Mouse (Mus musculus) C2C12 (cell line): ENCODE measurements around the gene Prkar1a. TPM values are rescaled to one million over a fixed set of nuclear protein-coding genes. Genes with fewer than 3 reads are reported as not detected.

Experiments
- H3K27me3 ChIP-seq: one replicate; pipeline ENCODE4 v1.6.1; 2011; ENCODE audit not compliant: control insufficient read depth, insufficient read depth, insufficient read length
- H3K36me3 ChIP-seq: one replicate; pipeline ENCODE4 v1.6.1; 2011; ENCODE audit not compliant: control insufficient read depth, insufficient read depth
- H3K4me3 ChIP-seq: one replicate; pipeline ENCODE4 v1.5.1; 2011; ENCODE audit warnings: mild to moderate bottlenecking, control low read depth; ENCODE audit not compliant: poor library complexity, insufficient read depth, severe bottlenecking
- H3K79me2 ChIP-seq: one replicate; pipeline ENCODE4 v1.6.1; 2011; ENCODE audit not compliant: control insufficient read depth, insufficient read depth
- H3K79me3 ChIP-seq: one replicate; pipeline ENCODE4 v1.6.1; 2011; ENCODE audit warnings: low read depth, control low read depth
- H3ac ChIP-seq: one replicate; pipeline ENCODE3; 2011; ENCODE audit warnings: low read depth; ENCODE audit not compliant: control insufficient read depth, insufficient read length
- CEBPB ChIP-seq: IDR thresholded peaks from one replicate; pipeline ENCODE4 v1.6.1; 2011; ENCODE audit warnings: low read depth, mild to moderate bottlenecking, control low read depth, moderate library complexity
- CTCF ChIP-seq: IDR thresholded peaks from one replicate; pipeline ENCODE4 v1.5.1; 2011; ENCODE audit not compliant: control insufficient read depth, insufficient read depth, insufficient read length
- FOSL1 ChIP-seq: IDR thresholded peaks from one replicate; pipeline ENCODE4 v1.8.0; 2011; ENCODE audit warnings: mild to moderate bottlenecking, low read length; ENCODE audit not compliant: poor library complexity, insufficient read depth, severe bottlenecking
- MAX ChIP-seq: IDR thresholded peaks from one replicate; pipeline ENCODE4 v1.6.1; 2011; ENCODE audit warnings: mild to moderate bottlenecking, control low read depth
- MYOD1 ChIP-seq: IDR thresholded peaks from one replicate; pipeline ENCODE4 v1.6.1; 2011; ENCODE audit warnings: low read depth; ENCODE audit not compliant: control insufficient read depth, insufficient read length
- MYOG ChIP-seq: IDR thresholded peaks from one replicate; pipeline ENCODE4 v1.6.1; 2011; ENCODE audit not compliant: control insufficient read depth, insufficient read length; ENCODE audit errors: extremely low read depth
- USF1 ChIP-seq: IDR thresholded peaks from one replicate; pipeline ENCODE4 v1.6.1; 2011; ENCODE audit warnings: low read depth, mild to moderate bottlenecking, control low read depth, moderate library complexity
- polyA plus RNA-seq: library from polyadenylated mRNA; unstranded; fragments of >200 nt; fragmentation: generic; extraction: Trizol; gene quantifications from one replicate; pipeline ENCODE4 v1.2.1, GENCODE M21; 2012; ENCODE audit warnings: missing spikeins

Prkar1a gene
- polyA plus RNA-seq, 1 experiment, result 237 TPM

DNA sequence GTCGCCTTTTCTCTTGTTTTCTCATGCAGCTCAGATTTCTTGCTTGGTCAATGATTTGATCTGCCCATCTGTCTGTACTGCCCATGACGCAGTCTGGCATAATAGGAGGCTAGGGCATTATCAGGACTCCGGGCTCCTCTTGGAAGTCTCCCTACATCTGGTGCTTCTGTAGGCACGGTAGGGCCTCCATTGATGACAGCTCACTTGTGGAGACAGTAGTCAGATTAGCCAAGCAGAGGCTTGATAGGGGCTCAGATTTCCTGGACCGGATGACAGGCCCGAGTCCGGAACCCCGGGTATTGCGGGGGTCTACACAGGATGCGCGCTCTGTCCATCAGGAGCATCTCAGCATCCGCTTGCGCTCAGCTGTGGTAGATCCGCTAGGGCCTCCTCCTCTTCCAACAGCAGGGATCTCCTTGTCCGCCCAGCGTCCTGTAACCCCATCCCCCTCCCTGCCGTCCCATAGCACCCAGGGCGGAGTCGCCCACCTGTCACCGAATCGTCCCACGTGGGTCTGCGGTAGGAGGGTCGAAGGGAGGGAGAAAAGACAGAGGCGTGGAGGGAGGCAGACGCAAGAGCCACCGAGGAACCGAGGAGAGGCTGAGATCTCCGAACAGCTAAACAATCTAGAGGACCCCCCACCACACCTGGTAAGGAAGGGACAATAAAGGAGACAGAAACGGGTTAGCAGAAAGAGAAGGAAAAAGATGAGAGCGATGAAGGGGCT lies 933 bp downstream of the Prkar1a start:
- Histone ChIP-seq H3K4me3 (peak overlapping the region; percentile 92), H3K79me3 (peaks cover 38% of the 10 kb centered on the region)
- TF ChIP-seq CEBPB, result no peak
- peak; percentile 78 for TF ChIP-seq USF1
- TF ChIP-seq MAX, result peak; percentile 86
- no peak for TF ChIP-seq CTCF
- peak; percentile 87 for TF ChIP-seq MYOD1
- no peak for TF ChIP-seq MYOG
- TF ChIP-seq FOSL1, result no peak

DNA sequence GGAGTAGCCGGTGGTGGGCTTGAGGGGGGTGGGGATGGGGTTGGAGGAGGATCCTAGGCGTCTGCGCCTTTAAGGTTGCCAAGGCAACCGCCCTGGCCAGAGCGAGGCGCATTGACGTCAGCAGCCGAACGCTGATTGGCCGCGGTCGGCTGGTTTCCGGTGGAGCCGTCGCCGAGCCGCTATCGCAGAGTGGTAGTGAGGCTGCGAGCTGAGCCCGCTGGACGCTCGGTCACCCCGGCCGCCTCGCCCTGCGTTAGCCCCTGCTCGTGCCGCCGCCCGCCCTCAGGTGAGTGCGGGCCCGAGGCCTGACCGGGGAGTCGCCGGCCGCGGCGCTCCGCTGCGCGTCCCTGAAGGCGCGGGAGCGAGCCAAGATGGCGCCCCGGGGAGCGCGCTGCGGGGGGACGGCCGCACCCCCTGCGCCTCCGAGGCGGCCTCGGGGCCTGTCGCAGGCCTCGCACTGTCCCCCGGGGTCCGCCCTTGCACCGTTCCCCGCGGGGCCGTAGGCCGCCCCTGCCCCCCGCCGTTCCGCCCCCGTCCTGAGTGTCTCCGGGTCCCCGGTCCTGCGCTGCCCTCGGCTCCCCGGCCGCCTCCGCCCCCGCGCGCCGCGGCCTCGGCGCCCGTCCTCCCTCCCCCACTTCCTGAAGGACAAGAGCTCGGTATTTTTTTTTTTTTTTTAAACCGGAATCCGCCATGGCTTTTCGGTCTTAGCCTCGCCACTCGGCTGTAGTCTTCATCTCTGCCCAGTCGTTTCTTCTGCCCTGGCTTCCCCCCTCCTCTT lies 1.8 kb downstream of the Prkar1a start:
- Histone ChIP-seq H3K36me3 (peaks cover 33% of the 10 kb centered on the region), H3ac (peak overlapping the region; percentile 92), H3K79me3 (peaks cover 46% of the 10 kb centered on the region), H3K79me2 (peaks cover 52% of the 10 kb centered on the region), H3K27me3 (no peaks in the 10 kb centered on the region), H3K4me3 (peak overlapping the region; percentile 92)
- no peak for TF ChIP-seq FOSL1
- TF ChIP-seq MYOD1, result no peak
- no peak for TF ChIP-seq MAX
- TF ChIP-seq USF1, result no peak
- TF ChIP-seq CTCF, result no peak
- no peak for TF ChIP-seq CEBPB
- no peak for TF ChIP-seq MYOG

More for the DNA sequence above, 933 bp downstream of the Prkar1a start:
- Histone ChIP-seq H3K27me3 (no peaks in the 10 kb centered on the region), H3K36me3 (peaks cover 24% of the 10 kb centered on the region), H3ac (peak overlapping the region; percentile 49), H3K79me2 (peaks cover 44% of the 10 kb centered on the region)

DNA sequence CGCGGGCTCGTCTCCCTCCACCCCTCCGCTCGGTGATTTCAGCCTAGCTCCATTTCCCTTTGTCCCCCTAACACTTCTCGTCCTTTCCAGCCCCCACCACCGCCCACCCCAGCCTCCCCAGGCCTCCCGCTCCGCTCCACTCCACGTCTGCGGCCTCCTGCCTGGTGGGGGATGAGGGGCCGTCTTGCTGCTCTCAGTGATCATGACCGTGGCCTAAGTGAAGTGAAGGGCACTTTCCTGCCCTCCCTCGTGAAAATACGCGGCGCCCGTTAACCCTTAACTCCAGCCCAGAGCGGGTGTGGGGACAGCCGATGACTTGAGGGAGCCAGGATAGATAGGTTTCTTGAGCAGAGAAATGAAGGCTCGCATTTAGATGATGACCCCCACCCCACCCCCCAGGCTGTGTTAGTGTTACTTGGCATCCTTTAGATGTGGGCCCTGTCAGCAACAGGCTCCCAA lies 2.4 kb downstream of the Prkar1a start:
- Histone ChIP-seq H3K79me2 (peaks cover 58% of the 10 kb centered on the region), H3ac (peak overlapping the region; percentile 92)

DNA sequence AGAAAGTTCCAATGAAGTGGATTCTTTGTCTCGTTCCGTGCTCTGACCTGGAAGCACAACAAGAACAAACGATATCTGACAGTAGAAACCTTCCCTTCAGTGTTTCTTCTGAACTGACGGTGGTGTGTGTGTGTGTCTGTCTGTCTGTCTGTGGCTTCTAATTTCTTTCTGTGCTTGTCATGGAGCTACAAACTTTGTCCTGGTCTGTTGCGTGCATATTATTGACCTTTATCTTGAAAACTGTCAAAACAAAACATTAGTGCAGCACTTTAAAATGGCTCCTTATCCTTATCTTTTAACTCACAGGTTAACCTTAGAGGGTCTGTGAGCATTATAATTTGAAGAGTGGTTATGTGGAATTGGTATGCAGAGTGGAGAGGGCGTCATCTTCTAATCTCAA lies 3.3 kb downstream of the Prkar1a start:
- H3K79me2 ChIP-seq, result peaks cover 68% of the 10 kb centered on the region
- H3K4me3 ChIP-seq, result peak overlapping the region; percentile 92
- no peaks in the 10 kb centered on the region for H3K27me3 ChIP-seq
- TF ChIP-seq FOSL1, result no peak
- TF ChIP-seq MAX, result no peak
- TF ChIP-seq MYOG, result no peak
- TF ChIP-seq CEBPB, result no peak
- TF ChIP-seq MYOD1, result no peak
- no peak for TF ChIP-seq CTCF
- no peak for TF ChIP-seq USF1
- peak overlapping the region; percentile 33 for H3ac ChIP-seq
- H3K36me3 ChIP-seq, result peaks cover 48% of the 10 kb centered on the region
- peaks cover 62% of the 10 kb centered on the region for H3K79me3 ChIP-seq

More for the DNA sequence above, 2.4 kb downstream of the Prkar1a start:
- peaks cover 39% of the 10 kb centered on the region for H3K36me3 ChIP-seq
- no peaks in the 10 kb centered on the region for H3K27me3 ChIP-seq
- H3K4me3 ChIP-seq, result peak overlapping the region; percentile 92
- TF ChIP-seq USF1 (no peak), CEBPB (no peak), MYOG (no peak), MAX (no peak)
- H3K79me3 ChIP-seq, result peaks cover 53% of the 10 kb centered on the region

DNA sequence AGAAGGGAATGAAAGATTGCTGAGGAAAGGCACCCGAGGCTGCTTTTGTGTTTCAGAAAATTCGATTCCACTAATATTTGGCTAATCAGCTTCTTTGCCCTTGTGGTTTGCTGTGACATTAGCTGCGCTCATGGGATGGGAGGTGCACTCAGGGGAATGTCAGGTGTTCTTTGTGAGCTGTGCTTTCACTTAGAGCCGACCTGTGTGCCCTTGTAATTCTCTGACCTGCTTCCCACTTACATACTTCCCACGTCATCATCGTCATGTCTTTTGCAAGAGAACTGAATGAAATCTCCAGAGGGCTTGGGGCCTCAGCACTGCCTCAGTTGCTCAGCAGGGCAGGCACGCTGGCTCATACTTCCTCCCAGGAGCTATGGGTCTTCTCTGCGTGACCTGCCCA lies 4.0 kb downstream of the Prkar1a start:
- no peak overlapping the region for H3K4me3 ChIP-seq
- no peaks in the 10 kb centered on the region for H3K27me3 ChIP-seq
- H3K79me2 ChIP-seq, result peaks cover 74% of the 10 kb centered on the region
- H3K79me3 ChIP-seq, result peaks cover 69% of the 10 kb centered on the region
- H3K36me3 ChIP-seq, result peaks cover 54% of the 10 kb centered on the region
- TF ChIP-seq CTCF (no peak), USF1 (no peak), MAX (no peak), MYOG (no peak), FOSL1 (no peak), CEBPB (no peak), MYOD1 (no peak)
- H3ac ChIP-seq, result peak overlapping the region; percentile 46
